Mouse (Mus musculus) forebrain, postnatal 0 days (tissue): Measurements from ENCODE around the gene Hsp90ab1. TPM values are rescaled to one million over a fixed set of nuclear protein-coding genes. Genes with fewer than 3 reads are reported as not detected.

Experiments
- ATAC-seq: fragments of 200-750 bp; cut with Nextera tagmentation; 2 replicates; pipeline ENCODE4 v1.8.0; 2017; ENCODE audit warnings: mild to moderate bottlenecking, moderate library complexity
- DNase-seq: peaks from one replicate; pipeline ENCODE4 v3.0.0-alpha.2; 2015
- H3K27ac ChIP-seq: fragments of 300-500 bp; sonication (generic); 2 replicates; pipeline ENCODE4 v1.5.1; 2014; ENCODE audit warnings: low read depth, mild to moderate bottlenecking, antibody characterized with exemption, low read length, moderate library complexity, mixed read lengths
- H3K27me3 ChIP-seq: fragments of 300-500 bp; sonication (generic); 2 replicates; pipeline ENCODE4 v1.6.1; 2014; ENCODE audit warnings: mild to moderate bottlenecking, low read length, mixed read lengths; ENCODE audit not compliant: insufficient read depth
- H3K36me3 ChIP-seq: fragments of 300-500 bp; sonication (generic); 2 replicates; pipeline ENCODE4 v1.6.1; 2014; ENCODE audit warnings: mild to moderate bottlenecking, moderate library complexity; ENCODE audit not compliant: insufficient read depth
- H3K4me1 ChIP-seq: fragments of 300-500 bp; sonication (generic); 2 replicates; pipeline ENCODE4 v1.6.1; 2014; ENCODE audit warnings: antibody characterized with exemption; ENCODE audit not compliant: insufficient read depth
- H3K4me2 ChIP-seq: fragments of 300-500 bp; sonication (generic); 2 replicates; pipeline ENCODE4 v1.6.1; 2014; ENCODE audit warnings: low read depth, mild to moderate bottlenecking, moderate library complexity
- H3K4me3 ChIP-seq: fragments of 300-500 bp; sonication (generic); 2 replicates; pipeline ENCODE4 v1.5.1; 2014; ENCODE audit warnings: low read depth, low read length, mixed read lengths
- H3K9ac ChIP-seq: fragments of 300-500 bp; sonication (generic); 2 replicates; pipeline ENCODE4 v1.6.1; 2014; ENCODE audit warnings: mild to moderate bottlenecking
- H3K9me3 ChIP-seq: fragments of 300-500 bp; sonication (generic); 2 replicates; pipeline ENCODE4 v1.6.1; 2016; ENCODE audit warnings: low read length
- CTCF ChIP-seq: sonication (generic); IDR thresholded peaks from 2 replicates; pipeline ENCODE4 v1.5.1; 2016; ENCODE audit warnings: antibody characterized with exemption, control low read depth, low read depth
- WGBS: fragments of 180-500 bp; shearing (Covaris S2); extraction: QIAGEN DNeasy Blood & Tissue Kit; methylation state at CpG from one replicate; pipeline ENCODE4 v1.1.7; 2014; 5-methylcytosine and 5-hydroxymethylcytosine counted together
- polyA plus RNA-seq: library from polyadenylated mRNA; unstranded; fragments of >200 nt; fragmentation: Nextera tagmentation; extraction: Ambion mirVana; gene quantifications from 2 replicates; pipeline ENCODE4 v1.2.1, GENCODE M21; 2015
- total RNA-seq: library from RNA; depleted of rRNA; stranded (reverse); fragments of >200 nt; gene quantifications from 2 replicates; pipeline ENCODE4 v1.2.3, GENCODE M21; 2014

Gene Hsp90ab1
- total and polyA plus RNA-seq, 2 experiments from 2014 or later, result 1,351 to 1,497 TPM

- Histone ChIP-seq H3K27ac (no peak overlapping the region), H3K9me3 (no peaks in the 10 kb centered on the region), H3K36me3 (no peaks in the 10 kb centered on the region), H3K4me1 (peaks cover 5% of the 10 kb centered on the region), H3K9ac (no peak overlapping the region), H3K4me3 (no peak overlapping the region), H3K4me2 (no peak overlapping the region), H3K27me3 (no peaks in the 10 kb centered on the region)
- ATAC-seq (no peak), DNase-seq (no peak)
- WGBS, result 89% methylated on average over 4 of the region's 4 CpGs
- TF ChIP-seq CTCF, result no peak
Measured at GRCm38 (mm10) chr17:45579554-45579953, 6.5 kb upstream of the Hsp90ab1 start.

DNA sequence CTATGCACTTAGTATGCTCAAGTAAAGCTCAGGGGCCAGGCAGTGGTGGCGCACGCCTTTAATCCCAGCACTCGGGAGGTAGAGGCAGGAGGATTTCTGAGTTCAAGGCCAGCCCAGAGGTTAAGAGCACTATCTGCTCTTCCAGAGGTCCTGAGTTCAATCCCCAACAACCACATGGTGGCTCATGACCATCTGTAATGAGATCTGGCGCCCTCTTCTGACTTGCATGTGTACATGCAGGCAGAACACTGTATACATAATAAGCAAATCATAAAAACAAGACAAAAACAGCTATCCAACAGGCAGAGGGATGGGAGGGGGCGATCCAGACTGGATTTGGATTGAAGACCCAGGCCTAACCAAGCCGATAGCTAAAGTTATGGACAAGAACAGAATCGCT lies 5.8 kb upstream of the Hsp90ab1 start:
- H3K4me3 ChIP-seq, result no peak overlapping the region
- no peak overlapping the region for H3K27ac ChIP-seq
- no peaks in the 10 kb centered on the region for H3K27me3 ChIP-seq
- ATAC-seq (no peak), DNase-seq (no peak)
- H3K9ac ChIP-seq, result no peak overlapping the region
- no peak overlapping the region for H3K4me2 ChIP-seq
- H3K4me1 ChIP-seq, result peaks cover 9% of the 10 kb centered on the region
- no peaks in the 10 kb centered on the region for H3K36me3 ChIP-seq
- no peaks in the 10 kb centered on the region for H3K9me3 ChIP-seq
- TF ChIP-seq CTCF, result peak; percentile 64
- 75% methylated on average over 7 of the region's 7 CpGs for WGBS

- Histone ChIP-seq H3K27me3 (no peaks in the 10 kb centered on the region), H3K27ac (no peak overlapping the region), H3K4me3 (no peak overlapping the region), H3K9ac (no peak overlapping the region), H3K9me3 (no peaks in the 10 kb centered on the region), H3K4me1 (peaks cover 9% of the 10 kb centered on the region), H3K36me3 (no peaks in the 10 kb centered on the region), H3K4me2 (no peak overlapping the region)
- TF ChIP-seq CTCF, result no peak
- WGBS, result 52% methylated on average over 5 of the region's 5 CpGs
- no peak for DNase-seq
- ATAC-seq, result no peak
Measured at GRCm38 (mm10) chr17:45578242-45578641, 5.2 kb upstream of the Hsp90ab1 start.

- ATAC-seq (no peak), DNase-seq (no peak)
- no peak for TF ChIP-seq CTCF
- H3K27ac ChIP-seq, result peak overlapping the region; percentile 98
- WGBS, result 90% methylated on average over 8 of the region's 8 CpGs
- peak overlapping the region; percentile 99 for H3K9ac ChIP-seq
- H3K4me3 ChIP-seq, result no peak overlapping the region
- no peaks in the 10 kb centered on the region for H3K27me3 ChIP-seq
- H3K9me3 ChIP-seq, result no peaks in the 10 kb centered on the region
- no peak overlapping the region for H3K4me2 ChIP-seq
- H3K4me1 ChIP-seq, result peaks cover 9% of the 10 kb centered on the region
- peaks cover 11% of the 10 kb centered on the region for H3K36me3 ChIP-seq
Measured at GRCm38 (mm10) chr17:45575123-45575897, 2.2 kb upstream of the Hsp90ab1 start.

DNA sequence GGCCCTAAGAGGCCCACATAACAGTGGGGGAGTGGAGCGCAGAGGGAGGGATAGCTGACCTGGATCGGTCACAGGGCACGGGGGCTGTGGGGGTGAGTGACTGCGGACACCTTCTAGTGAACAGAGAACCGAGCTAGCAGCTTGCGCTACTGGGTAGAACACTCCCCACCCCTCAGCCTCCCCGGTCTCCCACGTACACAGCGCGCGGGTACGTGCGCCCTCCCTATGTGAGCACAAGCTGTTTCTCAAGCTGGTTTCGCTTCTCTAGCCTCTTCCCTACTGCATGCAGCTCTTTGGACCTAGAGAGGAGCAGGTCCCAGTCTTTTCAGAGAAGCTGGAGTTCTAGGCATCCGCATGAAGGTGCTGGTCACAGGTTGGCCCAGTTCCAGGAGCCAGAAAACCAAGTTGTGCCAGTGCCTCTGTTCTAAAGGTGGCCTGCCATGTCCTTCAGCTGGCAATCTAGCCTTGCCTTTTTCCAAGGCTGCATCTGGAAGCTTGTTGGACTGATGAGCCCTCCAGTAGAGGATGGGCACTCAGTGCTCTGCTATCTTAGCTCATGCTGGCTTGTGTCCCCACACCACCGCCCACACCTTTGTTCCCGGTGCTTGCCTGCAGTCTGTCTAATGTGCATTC lies 1.2 kb upstream of the Hsp90ab1 start:
- H3K27me3 ChIP-seq, result no peaks in the 10 kb centered on the region
- H3K9ac ChIP-seq, result peak overlapping the region; percentile 99
- no peaks in the 10 kb centered on the region for H3K9me3 ChIP-seq
- peak overlapping the region; percentile 79 for H3K4me2 ChIP-seq
- peaks cover 9% of the 10 kb centered on the region for H3K4me1 ChIP-seq
- ATAC-seq, result peak; percentile 81
- 6% methylated on average over 17 of the region's 17 CpGs for WGBS
- DNase-seq, result peak; percentile 90
- peak overlapping the region; percentile 98 for H3K4me3 ChIP-seq
- TF ChIP-seq CTCF, result no peak
- H3K36me3 ChIP-seq, result peaks cover 22% of the 10 kb centered on the region
- H3K27ac ChIP-seq, result peak overlapping the region; percentile 98

GRCm38 (mm10) chr17:45573780-45574123 lies 681 bp upstream of the Hsp90ab1 start:
- peak overlapping the region; percentile 98 for H3K4me3 ChIP-seq
- peak overlapping the region; percentile 79 for H3K4me2 ChIP-seq
- peak; percentile 69 for ATAC-seq
- peaks cover 9% of the 10 kb centered on the region for H3K4me1 ChIP-seq
- no peak for TF ChIP-seq CTCF
- H3K27me3 ChIP-seq, result no peaks in the 10 kb centered on the region
- H3K36me3 ChIP-seq, result peaks cover 27% of the 10 kb centered on the region
- H3K9ac ChIP-seq, result peak overlapping the region; percentile 99
- DNase-seq, result peak; percentile 96
- under 1% methylated on average over 14 of the region's 18 CpGs for WGBS
- H3K9me3 ChIP-seq, result no peaks in the 10 kb centered on the region
- peak overlapping the region; percentile 98 for H3K27ac ChIP-seq
